ENCODE assay signal across 8 mouse cellular contexts in genomic region chr7:96834681-96835289, GRCm38 (mm10).
A peak's percentile ranks its signal among the peaks of the same experiment; 100 is the strongest.
DNase-seq lines count a peak whose midpoint lies in the region; ATAC-seq and TF ChIP-seq lines count a peak whose summit lies in the region.

No protein-coding gene starts in this region.

- H3K27ac ChIP-seq in heart, adult 2 months, result no peak overlapping the region
- no peak overlapping the region; the same call in 1 of the 2 replicates for H3K27ac ChIP-seq in heart, embryonic 12.5 days (ENCODE audit: poor library complexity, severe bottlenecking)
- H3K27ac ChIP-seq in embryonic facial prominence, embryonic 15.5 days (replicated peaks), result peak overlapping the region; percentile 77
- H3K27ac ChIP-seq in hindbrain, postnatal 0 days, result no peak overlapping the region
- peak overlapping the region; percentile 57 for H3K27ac ChIP-seq in limb, embryonic 15.5 days

- intact Hi-C loops in heart, adult 2 months (cut with DNase I), result no loop called here

- H3K27me3 ChIP-seq in heart, adult 2 months (ENCODE audit: control insufficient read depth, insufficient read depth, low read length), result no peaks in the 10 kb centered on the region
- H3K27me3 ChIP-seq in heart, embryonic 12.5 days (replicated peaks), result no peaks in the 10 kb centered on the region
- no peaks in the 10 kb centered on the region for H3K27me3 ChIP-seq in embryonic facial prominence, embryonic 15.5 days
- H3K27me3 ChIP-seq in hindbrain, postnatal 0 days (ENCODE audit: insufficient read depth, low read length), result no peaks in the 10 kb centered on the region
- no peaks in the 10 kb centered on the region; the same call in 1 of the 2 replicates for H3K27me3 ChIP-seq in limb, embryonic 15.5 days

- TF ChIP-seq EP300 in heart, adult 2 months (IDR thresholded peaks at IDR 0.05; ENCODE audit: insufficient read depth, low read depth, low read length), result no peak

- H3K4me3 ChIP-seq in heart, adult 2 months, result no peak overlapping the region
- H3K4me3 ChIP-seq in heart, embryonic 12.5 days, result no peak overlapping the region
- no peak overlapping the region for H3K4me3 ChIP-seq in embryonic facial prominence, embryonic 15.5 days (replicated peaks)
- H3K4me3 ChIP-seq in hindbrain, postnatal 0 days (ENCODE audit: low read length), result no peak overlapping the region
- no peak overlapping the region for H3K4me3 ChIP-seq in limb, embryonic 15.5 days

- H3K4me2 ChIP-seq in heart, embryonic 12.5 days, result no peak overlapping the region
- no peak overlapping the region for H3K4me2 ChIP-seq in embryonic facial prominence, embryonic 15.5 days (replicated peaks)
- no peak overlapping the region for H3K4me2 ChIP-seq in hindbrain, postnatal 0 days (ENCODE audit: low read depth, low read length)
- no peak overlapping the region for H3K4me2 ChIP-seq in limb, embryonic 15.5 days

- 0 out of 2 replicates have a peak, but pooled peaks have one; percentile 12 for TF ChIP-seq CTCF in heart, adult 2 months (IDR thresholded peaks at IDR 0.05)
- TF ChIP-seq CTCF in hindbrain, postnatal 0 days (IDR thresholded peaks at IDR 0.05; ENCODE audit: low read depth), result peak; percentile 21; the same call in 1 of the 2 replicates

- H3K36me3 ChIP-seq in heart, adult 2 months (ENCODE audit: control insufficient read depth, insufficient read depth, low read length), result no peaks in the 10 kb centered on the region
- H3K36me3 ChIP-seq in heart, embryonic 12.5 days, result no peaks in the 10 kb centered on the region
- no peaks in the 10 kb centered on the region for H3K36me3 ChIP-seq in embryonic facial prominence, embryonic 15.5 days
- 0 out of 2 replicates have a peak, but pooled peaks cover 5% of the 10 kb centered on the region for H3K36me3 ChIP-seq in hindbrain, postnatal 0 days (ENCODE audit: insufficient read depth, low read length)
- H3K36me3 ChIP-seq in limb, embryonic 15.5 days, result 0 out of 2 replicates have a peak, but pooled peaks cover 8% of the 10 kb centered on the region

- no peaks in the 10 kb centered on the region for H3K79me2 ChIP-seq in heart, adult 2 months (replicated peaks; ENCODE audit: control insufficient read depth, insufficient read depth, low read length)

- no peak for ATAC-seq in heart, embryonic 12.5 days (ENCODE audit: insufficient number of reproducible peaks, low FRiP score)
- peak; percentile 84 for ATAC-seq in embryonic facial prominence, embryonic 15.5 days (ENCODE audit: insufficient number of reproducible peaks, low FRiP score, low TSS enrichment, low read depth)
- ATAC-seq in hindbrain, postnatal 0 days, result peak; percentile 50; the same call in 1 of the 2 replicates
- peak; percentile 67; the same call in 1 of the 2 replicates for ATAC-seq in limb, embryonic 15.5 days (ENCODE audit: insufficient number of reproducible peaks, low FRiP score, low TSS enrichment, low read depth)

- 37% methylated on average over 6 of the region's 6 CpGs for WGBS in heart, adult 2 months
- WGBS in heart, embryonic 12.5 days, result 42% methylated on average over 6 of the region's 6 CpGs
- WGBS in embryonic facial prominence, embryonic 15.5 days, result 19% methylated on average over 6 of the region's 6 CpGs
- WGBS in hindbrain, postnatal 0 days, result 25% methylated on average over 6 of the region's 6 CpGs
- 24% methylated on average over 6 of the region's 6 CpGs for WGBS in limb, embryonic 15.5 days

- H3K4me1 ChIP-seq in heart, adult 2 months (ENCODE audit: control insufficient read depth, insufficient read depth, low read length), result no peaks in the 10 kb centered on the region
- H3K4me1 ChIP-seq in heart, embryonic 12.5 days (replicated peaks), result peaks cover 16% of the 10 kb centered on the region
- H3K4me1 ChIP-seq in embryonic facial prominence, embryonic 15.5 days, result peaks cover 28% of the 10 kb centered on the region
- 0 out of 2 replicates have a peak, but pooled peaks cover 13% of the 10 kb centered on the region for H3K4me1 ChIP-seq in hindbrain, postnatal 0 days (ENCODE audit: insufficient read depth, low read length)
- peaks cover 25% of the 10 kb centered on the region; the same call in 1 of the 2 replicates for H3K4me1 ChIP-seq in limb, embryonic 15.5 days

- no peak overlapping the region for H3K9ac ChIP-seq in heart, adult 2 months (ENCODE audit: low read depth, low read length)
- no peak overlapping the region for H3K9ac ChIP-seq in heart, embryonic 12.5 days
- no peak overlapping the region for H3K9ac ChIP-seq in embryonic facial prominence, embryonic 15.5 days
- no peak overlapping the region for H3K9ac ChIP-seq in hindbrain, postnatal 0 days (replicated peaks; ENCODE audit: low read length)
- no peak overlapping the region for H3K9ac ChIP-seq in limb, embryonic 15.5 days

- DNase-seq in heart, adult 2 months, result peak; percentile 21 to 26
- peak; percentile 96 for DNase-seq in MN1 (ENCODE audit: low spot score)
- peak; percentile 77 for DNase-seq in hindbrain, postnatal 0 days (ENCODE audit: low spot score)
- no peak for DNase-seq in urinary bladder, adult 18-20 months (ENCODE audit: low spot score in 2 of 2)
- no peak for DNase-seq in spleen, adult 12 weeks (ENCODE audit: low spot score)

- no peak for TF ChIP-seq POLR2A in heart, adult 2 months (IDR thresholded peaks at IDR 0.05; ENCODE audit: insufficient read depth, low read depth, low read length)

- H3K9me3 ChIP-seq in heart, embryonic 12.5 days (replicated peaks), result no peaks in the 10 kb centered on the region
- no peaks in the 10 kb centered on the region for H3K9me3 ChIP-seq in embryonic facial prominence, embryonic 15.5 days (replicated peaks)
- H3K9me3 ChIP-seq in hindbrain, postnatal 0 days (ENCODE audit: low read length), result no peaks in the 10 kb centered on the region
- no peaks in the 10 kb centered on the region for H3K9me3 ChIP-seq in limb, embryonic 15.5 days

Comparison
In these comparisons a context has a peak if more than half of its experiments do, and no peak if none do; other contexts are left out.
1. DNase-seq: peak in heart, adult 2 months (2 of 2), MN1 (single experiment) and hindbrain, postnatal 0 days (single experiment); none in urinary bladder, adult 18-20 months (0 of 2) and spleen, adult 12 weeks (single experiment).
2. H3K27ac ChIP-seq: peak in embryonic facial prominence, embryonic 15.5 days (single experiment) and limb, embryonic 15.5 days (single experiment); none in heart, adult 2 months (single experiment), heart, embryonic 12.5 days (single experiment) and hindbrain, postnatal 0 days (single experiment).